Mouse (Mus musculus) bone marrow, adult 2 months (tissue): ENCODE data around the gene Gm20422. TPM values are rescaled to one million over a fixed set of nuclear protein-coding genes. Genes with fewer than 3 reads are reported as not detected.

ENCODE experiments used
- H3K27ac ChIP-seq: fragments of 200-500 bp; 2 replicates; pipeline ENCODE4 v1.5.1; 2012; ENCODE audit warnings: low read depth, mild to moderate bottlenecking, control low read depth, inconsistent platforms, low read length; ENCODE audit not compliant: control insufficient read depth, poor library complexity, insufficient read depth
- H3K4me1 ChIP-seq: fragments of 200-500 bp; 2 replicates; pipeline ENCODE4 v1.6.1; 2011; ENCODE audit warnings: low read length; ENCODE audit not compliant: control insufficient read depth, insufficient read depth
- H3K4me3 ChIP-seq: fragments of 200-500 bp; replicated peaks from 2 replicates; pipeline ENCODE3; 2011; ENCODE audit warnings: mild to moderate bottlenecking, low read depth, low read length, control low read depth; ENCODE audit not compliant: control insufficient read depth
- CTCF ChIP-seq: fragments of 200-500 bp; IDR thresholded peaks from 2 replicates; pipeline ENCODE4 v1.5.1; 2011; ENCODE audit warnings: low read length, control low read depth; ENCODE audit not compliant: control insufficient read depth, insufficient read depth
- POLR2A ChIP-seq: fragments of 200-500 bp; IDR thresholded peaks from 2 replicates; pipeline ENCODE4 v1.6.1; 2011; ENCODE audit warnings: low read depth, mild to moderate bottlenecking, control low read depth, low read length, borderline replicate concordance; ENCODE audit not compliant: control insufficient read depth
- WGBS: fragments of 180-500 bp; shearing (Covaris S2); methylation state at CpG from one replicate; pipeline ENCODE4 v1.1.7; 2018; 5-methylcytosine and 5-hydroxymethylcytosine counted together
- polyA plus RNA-seq: library from polyadenylated mRNA; stranded (reverse); fragments of >200 nt; gene quantifications from 2 replicates; pipeline ENCODE4 v1.2.4, GENCODE M21; 2011; ENCODE audit warnings: low replicate concordance; ENCODE audit not compliant: missing spikeins, insufficient read depth, insufficient read length

Gm20422 gene
- polyA plus RNA-seq, 1 experiment, result 3.8 TPM

DNA sequence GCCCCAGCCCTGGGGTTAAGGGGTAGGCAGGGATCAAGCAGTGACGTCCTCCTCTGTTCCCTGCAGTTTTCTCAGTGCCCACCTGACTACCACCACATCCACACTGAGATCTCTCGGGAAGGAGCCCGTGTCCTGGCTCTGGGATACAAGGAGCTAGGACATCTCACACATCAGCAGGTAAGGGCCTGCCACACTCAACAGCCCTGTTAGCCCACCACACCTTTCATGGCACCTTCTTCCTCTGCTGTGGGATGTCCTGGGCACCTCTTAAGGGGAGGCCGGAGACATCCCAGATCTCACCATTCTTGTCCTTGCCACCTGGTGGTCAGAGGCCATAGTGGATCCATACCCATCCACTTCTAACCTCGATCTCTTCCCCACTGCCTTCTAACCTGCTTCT lies 25.3 kb upstream of the Gm20422 start:
- Histone ChIP-seq H3K27ac (no peak overlapping the region), H3K4me3 (no peak overlapping the region), H3K4me1 (no peaks in the 10 kb centered on the region)
- WGBS, result 93% methylated on average over 5 of the region's 5 CpGs
- no peak for TF ChIP-seq CTCF
- no peak for TF ChIP-seq POLR2A

DNA sequence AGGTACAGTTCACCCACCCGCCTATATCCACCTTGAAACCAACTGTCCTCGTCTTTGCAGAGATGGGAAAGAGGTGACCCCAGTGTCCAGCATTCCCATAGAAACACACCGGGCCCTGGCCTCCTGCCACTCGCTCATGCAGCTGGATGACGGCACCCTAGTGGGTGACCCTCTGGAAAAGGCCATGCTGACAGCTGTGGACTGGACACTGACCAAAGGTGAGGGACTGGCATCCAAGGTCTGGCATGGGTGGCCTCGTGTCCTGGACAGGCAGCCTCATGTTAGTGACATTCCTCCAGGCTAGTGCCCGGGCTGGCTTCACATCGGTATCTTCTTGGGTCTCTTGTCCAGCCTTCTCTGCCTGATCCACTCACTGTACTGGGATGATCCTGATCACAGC lies 24.6 kb upstream of the Gm20422 start:
- Histone ChIP-seq H3K27ac (no peak overlapping the region), H3K4me1 (no peaks in the 10 kb centered on the region), H3K4me3 (no peak overlapping the region)

DNA sequence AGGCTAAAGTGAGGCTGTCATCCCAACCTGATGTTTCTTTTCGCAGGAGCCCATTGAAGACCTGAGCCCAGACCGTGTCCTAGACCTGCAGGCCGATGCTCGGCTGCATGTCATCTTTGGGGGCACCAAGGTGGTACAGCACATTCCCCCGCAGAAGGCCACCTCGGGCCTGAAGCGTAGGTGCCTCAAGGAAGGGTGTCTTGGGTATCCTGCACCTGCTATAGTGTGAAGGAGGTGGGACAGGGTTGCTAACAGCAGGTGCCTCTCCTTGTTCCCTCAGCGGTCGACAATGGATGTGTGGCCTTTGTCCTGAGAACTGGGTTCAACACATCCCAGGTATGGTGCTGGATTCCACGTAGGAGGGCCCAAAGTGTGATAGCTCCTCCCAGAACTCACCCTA lies 23.0 kb upstream of the Gm20422 start:
- Histone ChIP-seq H3K4me3 (no peak overlapping the region), H3K27ac (no peak overlapping the region), H3K4me1 (no peaks in the 10 kb centered on the region)
- 93% methylated on average over 10 of the region's 10 CpGs for WGBS
- TF ChIP-seq POLR2A (no peak), CTCF (no peak)

More for the DNA sequence above, 24.6 kb upstream of the Gm20422 start:
- 92% methylated on average over 8 of the region's 8 CpGs for WGBS
- TF ChIP-seq POLR2A (no peak), CTCF (no peak; the same call in 1 of the 2 replicates)

DNA sequence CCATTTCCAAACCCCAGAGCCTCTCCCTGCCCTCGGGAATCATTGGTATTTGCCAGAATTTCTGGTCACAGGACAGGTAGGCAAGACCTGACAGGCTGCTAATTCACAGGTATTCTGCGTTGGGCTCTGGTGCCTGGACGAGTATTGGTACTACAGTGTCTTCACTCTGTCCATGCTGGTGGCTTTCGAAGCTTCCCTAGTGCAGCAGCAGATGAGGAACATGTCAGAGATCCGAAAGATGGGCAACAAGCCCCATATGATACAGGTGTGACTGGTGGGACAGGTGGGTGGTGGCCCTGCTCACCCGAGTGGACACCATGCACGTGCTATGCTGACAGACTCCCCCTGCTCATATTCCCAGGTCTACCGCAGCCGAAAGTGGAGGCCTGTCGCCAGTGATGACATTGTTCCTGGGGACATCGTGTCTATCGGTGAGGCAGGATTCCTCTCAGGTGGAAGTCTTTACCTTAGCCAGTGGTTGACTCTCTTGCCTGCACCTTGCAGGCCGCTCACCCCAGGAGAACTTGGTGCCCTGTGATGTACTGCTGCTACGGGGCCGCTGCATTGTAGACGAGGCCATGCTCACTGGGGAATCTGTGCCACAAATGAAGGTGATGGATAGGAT lies 22.1 kb upstream of the Gm20422 start:
- Histone ChIP-seq H3K27ac (no peak overlapping the region), H3K4me1 (no peaks in the 10 kb centered on the region), H3K4me3 (no peak overlapping the region)
- TF ChIP-seq CTCF, result no peak
- TF ChIP-seq POLR2A, result no peak
- 94% methylated on average over 16 of the region's 16 CpGs for WGBS

DNA sequence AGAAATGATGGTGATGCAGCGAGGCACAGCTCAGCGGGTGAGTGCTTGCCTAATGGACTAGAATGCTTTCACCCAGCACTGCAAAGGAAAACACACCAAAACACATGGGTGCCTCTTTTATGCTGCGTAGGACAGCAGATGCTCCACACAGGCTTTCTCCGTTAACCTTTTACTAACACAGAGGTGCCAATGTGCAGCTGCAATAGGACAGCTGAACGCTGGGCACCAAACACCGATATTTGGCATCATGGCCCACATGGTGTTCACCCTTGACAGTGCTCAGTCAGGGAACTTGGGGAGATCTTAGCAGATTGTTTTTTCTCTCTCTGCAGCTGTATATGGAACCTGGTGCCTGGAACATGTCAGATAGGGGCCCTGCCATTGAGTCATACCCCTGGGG lies 20.2 kb upstream of the Gm20422 start:
- 95% methylated on average over 6 of the region's 6 CpGs for WGBS
- no peaks in the 10 kb centered on the region for H3K4me1 ChIP-seq
- no peak overlapping the region for H3K4me3 ChIP-seq
- H3K27ac ChIP-seq, result no peak overlapping the region
- no peak for TF ChIP-seq CTCF

DNA sequence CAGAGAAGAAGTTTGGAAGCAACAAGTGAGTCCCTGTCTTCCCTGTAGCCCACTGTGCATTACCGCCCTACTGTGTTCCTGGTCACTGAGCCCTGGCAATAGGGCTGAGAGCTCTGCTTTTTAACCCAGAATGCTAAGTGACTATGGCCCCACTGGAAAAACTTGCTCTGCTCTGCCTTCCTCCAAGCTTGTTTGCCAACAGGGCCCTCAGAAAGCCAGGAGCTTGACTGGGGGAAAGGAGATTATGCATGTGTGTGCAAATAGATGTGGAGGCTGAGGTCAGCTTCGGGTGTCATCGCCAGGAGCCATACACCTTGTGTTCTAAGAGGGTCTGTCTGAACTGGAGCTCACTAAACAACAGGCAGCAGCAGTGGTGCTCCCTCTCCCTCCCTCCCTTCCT lies 19.4 kb upstream of the Gm20422 start:
- 91% methylated on average over 3 of the region's 3 CpGs for WGBS
- Histone ChIP-seq H3K4me3 (no peak overlapping the region), H3K4me1 (no peaks in the 10 kb centered on the region; the same call in 1 of the 2 replicates), H3K27ac (no peak overlapping the region)
- no peak for TF ChIP-seq CTCF

DNA sequence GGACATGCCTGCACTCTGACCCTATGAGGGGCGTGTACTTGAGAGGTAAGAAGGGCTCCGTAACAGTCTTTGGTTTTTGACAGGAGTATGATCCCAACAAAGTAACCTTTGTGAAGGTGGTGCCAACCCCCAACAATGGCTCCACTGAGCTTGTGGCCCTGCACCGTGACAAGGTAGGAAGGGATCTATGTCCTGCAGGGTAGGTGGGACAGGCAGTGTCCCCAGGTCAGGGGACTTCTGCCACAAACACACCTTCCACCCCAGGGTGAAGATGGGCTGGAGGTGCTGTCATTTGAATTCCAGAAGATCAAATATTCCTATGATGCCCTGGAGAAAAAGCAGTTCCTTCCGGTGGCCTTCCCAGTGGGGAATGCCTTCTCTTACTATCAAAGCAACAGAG lies 19.0 kb upstream of the Gm20422 start:
- Histone ChIP-seq H3K4me1 (no peaks in the 10 kb centered on the region; the same call in 1 of the 2 replicates), H3K4me3 (no peak overlapping the region), H3K27ac (no peak overlapping the region)
- WGBS, result 95% methylated on average over 4 of the region's 4 CpGs
- no peak for TF ChIP-seq CTCF
- no peak for TF ChIP-seq POLR2A

DNA sequence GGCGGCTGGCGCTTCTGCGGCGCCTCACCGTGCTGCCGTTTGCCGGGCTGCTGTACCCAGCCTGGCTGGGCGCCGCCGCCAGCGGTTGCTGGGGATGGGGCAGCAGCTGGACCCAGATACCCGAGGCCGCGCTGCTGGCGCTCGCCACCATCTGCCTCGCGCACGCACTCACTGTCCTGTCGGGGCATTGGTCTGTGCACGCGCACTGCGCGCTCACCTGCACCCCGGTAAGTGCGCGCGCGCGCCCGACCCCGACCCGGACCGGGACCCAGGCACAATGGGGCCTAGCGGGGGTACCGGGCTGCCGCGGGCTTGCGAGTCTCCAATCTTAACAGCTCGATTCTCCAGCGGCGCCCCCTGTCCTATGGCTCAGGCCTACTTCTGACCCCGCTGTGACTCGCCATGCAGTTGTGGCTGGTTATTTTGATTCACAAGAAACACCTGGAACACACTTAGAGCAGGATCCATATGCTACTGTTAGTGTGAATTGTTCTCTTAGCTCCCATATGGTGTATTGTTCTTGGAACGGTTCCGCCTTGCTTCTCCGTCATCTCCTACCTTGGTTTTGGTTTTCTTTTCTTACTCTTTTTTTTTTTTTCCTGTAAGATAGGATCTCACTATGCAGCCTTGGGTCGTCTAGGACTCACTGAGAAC lies 16.9 kb upstream of the Gm20422 start:
- under 1% methylated on average over 47 of the region's 48 CpGs for WGBS
- TF ChIP-seq CTCF (no peak), POLR2A (no peak)
- Histone ChIP-seq H3K4me1 (no peaks in the 10 kb centered on the region; the same call in 1 of the 2 replicates), H3K4me3 (peak overlapping the region; percentile 83), H3K27ac (peak overlapping the region; percentile 89)

DNA sequence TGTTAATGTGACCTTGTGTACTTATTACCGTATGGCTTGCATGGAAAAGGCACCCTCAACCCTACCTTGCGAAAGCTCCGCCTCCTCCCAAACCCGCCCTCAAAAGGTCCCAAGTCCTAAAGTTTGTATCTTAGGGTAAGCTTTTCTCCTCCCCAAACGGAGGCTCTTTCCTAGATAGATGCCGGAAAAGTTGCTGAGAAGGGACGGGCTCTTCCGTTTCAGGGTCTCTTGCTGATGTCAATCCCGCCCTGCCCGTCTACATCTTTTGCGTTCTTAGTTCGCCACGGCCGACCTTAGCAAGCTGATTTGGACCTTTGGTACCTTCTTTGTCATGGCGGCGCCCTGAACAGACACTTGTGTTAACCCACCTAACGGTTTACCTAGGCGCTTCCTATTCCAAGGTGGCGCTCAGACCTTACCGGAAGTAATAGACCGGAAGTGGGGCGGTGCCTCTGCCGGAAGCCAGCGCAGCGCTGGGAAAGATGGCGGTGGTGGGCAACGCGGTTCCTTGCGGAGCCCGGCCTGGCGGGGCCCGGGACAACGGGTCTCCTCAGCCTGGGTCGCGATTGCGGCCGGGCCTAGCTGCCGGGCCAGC lies 16.2 kb upstream of the Gm20422 start, which contains the start of the genes Atp13a1 and Zfp866:
TSS of gene Atp13a1 (plus strand) at position 391 of the 595 bp plus-strand sequence.
TSS of gene Zfp866 (minus strand) at position 406 of the 595 bp plus-strand sequence.
- WGBS, result under 1% methylated on average over 38 of the region's 38 CpGs
- Histone ChIP-seq H3K27ac (peak within 1 kb of the TSS; percentile 89), H3K4me3 (peak within 1 kb of the TSS; percentile 83), H3K4me1 (no peaks in the 10 kb centered on the region; the same call in 1 of the 2 replicates)
- TF ChIP-seq CTCF (no peak), POLR2A (peak; percentile 86; the same call in 1 of the 2 replicates)
